Mouse (Mus musculus) thymus, postnatal 0 days (tissue): Measurements from ENCODE around the gene Amz2. TPM values are rescaled to one million over a fixed set of nuclear protein-coding genes. Genes with fewer than 3 reads are reported as not detected.

Experiments
- DNase-seq: peaks from one replicate; pipeline ENCODE4 v3.0.0-alpha.2; 2015; ENCODE audit warnings: low spot score
- polyA plus RNA-seq: library from polyadenylated mRNA; unstranded; fragments of >200 nt; fragmentation: Nextera tagmentation; extraction: Ambion mirVana; gene quantifications from 2 replicates; pipeline ENCODE4 v1.2.1, GENCODE M21; 2015

Amz2 gene
- polyA plus RNA-seq, 1 experiment from 2014 or later: 60.0 TPM

DNA sequence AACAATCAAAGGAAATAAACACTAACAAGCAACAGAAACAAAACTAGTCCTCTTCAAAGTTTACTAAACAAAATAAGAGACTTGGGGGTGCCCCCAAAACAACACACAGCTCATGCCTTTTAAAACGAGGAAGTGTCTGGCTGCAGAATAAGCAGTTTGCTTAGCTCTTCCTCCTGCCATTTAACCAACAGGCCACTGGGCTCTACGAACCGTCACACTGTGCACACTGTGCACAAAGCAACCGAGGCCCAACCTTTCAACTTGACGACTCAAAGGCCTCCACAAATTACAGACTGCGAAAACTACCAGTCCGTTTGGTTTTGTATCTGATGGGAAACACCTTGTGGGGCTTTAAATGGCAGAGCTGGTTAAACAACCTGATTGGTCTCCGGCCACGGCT lies 44.4 kb downstream of the Amz2 start:
- DNase-seq: peak; percentile 22

GRCm38 (mm10) chr11:109470921-109471861 lies 45.4 kb downstream of the Amz2 start:
- DNase-seq: peak; percentile 71

- peak; percentile 42 for DNase-seq
These were observed 46.5 kb downstream of the Amz2 start for GRCm38 (mm10) chr11:109472171-109472691.

DNA sequence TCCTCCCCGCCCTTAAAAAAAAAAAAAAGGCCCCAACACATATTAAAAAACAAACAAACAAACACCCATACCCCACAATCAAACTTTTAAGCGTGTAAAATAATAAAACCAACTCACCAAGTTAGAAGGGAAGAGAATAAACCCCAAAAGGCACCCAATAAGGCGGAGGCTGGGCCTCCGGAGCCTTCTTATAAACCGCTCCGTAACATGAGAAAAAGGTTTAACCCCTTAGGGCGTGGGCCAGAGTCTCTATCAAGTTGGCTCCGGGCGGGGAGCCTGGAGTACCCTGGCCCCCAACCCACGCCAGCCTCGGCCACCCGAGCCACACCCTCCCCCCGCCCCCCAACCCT lies 47.0 kb downstream of the Amz2 start:
- no peak for DNase-seq

GRCm38 (mm10) chr11:109473171-109474085 lies 47.7 kb downstream of the Amz2 start, which contains the start of the genes Arsg and Slc16a6:
Arsg (plus strand) TSS chr11:109473374.
Slc16a6 (minus strand) TSS chr11:109473598.
- peak; percentile 96 for DNase-seq

DNA sequence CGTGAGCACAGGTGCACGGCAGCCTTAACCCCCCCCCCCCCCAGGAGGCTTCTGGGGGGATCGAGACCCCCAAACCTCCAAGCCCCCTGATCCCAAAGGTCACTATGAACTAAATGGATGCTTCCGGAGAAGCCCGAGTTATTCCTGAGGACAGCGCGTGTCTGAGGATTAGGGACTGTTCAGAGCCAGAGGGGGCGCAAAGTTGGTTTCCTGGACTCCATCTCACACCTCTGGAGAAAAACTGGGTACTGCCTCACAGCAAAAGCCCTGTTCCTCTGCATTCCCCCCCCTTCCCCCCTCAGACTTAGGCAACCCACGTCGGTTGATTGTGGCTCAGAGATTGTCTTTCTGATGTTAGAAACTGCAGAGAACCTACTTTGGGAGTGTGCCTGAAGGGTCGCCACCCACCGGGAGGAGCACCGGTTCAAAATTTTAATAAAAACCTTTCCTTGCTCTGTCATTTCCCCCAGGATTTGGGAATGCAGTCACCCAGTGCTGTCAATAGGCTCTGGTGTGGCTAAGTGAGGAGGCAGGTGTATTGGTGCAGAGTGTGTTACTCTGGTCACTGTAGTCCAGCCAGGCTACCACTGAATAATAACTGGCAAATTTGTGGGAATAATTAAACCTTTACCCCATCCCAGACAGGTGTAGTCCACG lies 48.5 kb downstream of the Amz2 start:
- no peak for DNase-seq

DNA sequence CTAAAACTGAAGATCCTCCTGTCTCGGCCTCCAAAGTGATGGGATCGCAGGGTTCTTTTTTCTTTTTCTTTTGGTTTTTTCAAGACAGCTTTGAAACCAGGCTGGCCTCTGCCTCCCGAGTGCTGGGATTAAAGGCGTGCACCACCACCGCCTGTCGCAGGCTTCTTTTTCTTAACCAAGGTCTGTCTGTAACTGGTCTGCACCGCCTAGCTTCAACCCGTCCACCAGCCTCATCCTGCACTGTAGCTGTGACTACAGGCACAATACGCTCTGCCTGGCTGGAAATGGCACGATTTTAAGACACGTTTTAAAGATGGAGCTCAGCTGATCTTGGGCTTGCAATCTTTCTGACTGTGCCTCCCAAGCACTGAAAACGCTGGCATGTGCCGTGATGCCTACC lies 49.1 kb downstream of the Amz2 start:
- DNase-seq: no peak

DNA sequence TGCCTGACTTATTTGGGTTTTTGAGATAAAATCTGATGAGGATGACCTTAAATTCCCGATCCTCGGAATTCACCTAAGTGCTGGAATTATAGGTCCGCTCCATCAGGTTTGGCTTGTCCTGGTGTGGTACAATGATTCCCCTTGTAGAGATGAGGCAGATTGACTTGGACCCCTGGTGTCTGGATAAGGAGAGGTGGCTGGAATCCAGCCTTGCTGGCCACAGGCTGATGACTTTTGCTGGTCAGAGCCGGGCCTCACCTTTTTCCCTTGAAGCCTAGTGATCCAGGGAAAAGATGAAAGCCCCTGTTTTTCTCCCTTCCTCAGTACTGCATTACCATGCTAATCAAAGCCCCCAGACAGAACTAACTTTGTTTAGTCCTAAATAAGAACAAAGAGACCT lies 50.0 kb downstream of the Amz2 start:
- no peak for DNase-seq

- DNase-seq: no peak
These were observed 50.5 kb downstream of the Amz2 start for GRCm38 (mm10) chr11:109476241-109476640.

DNA sequence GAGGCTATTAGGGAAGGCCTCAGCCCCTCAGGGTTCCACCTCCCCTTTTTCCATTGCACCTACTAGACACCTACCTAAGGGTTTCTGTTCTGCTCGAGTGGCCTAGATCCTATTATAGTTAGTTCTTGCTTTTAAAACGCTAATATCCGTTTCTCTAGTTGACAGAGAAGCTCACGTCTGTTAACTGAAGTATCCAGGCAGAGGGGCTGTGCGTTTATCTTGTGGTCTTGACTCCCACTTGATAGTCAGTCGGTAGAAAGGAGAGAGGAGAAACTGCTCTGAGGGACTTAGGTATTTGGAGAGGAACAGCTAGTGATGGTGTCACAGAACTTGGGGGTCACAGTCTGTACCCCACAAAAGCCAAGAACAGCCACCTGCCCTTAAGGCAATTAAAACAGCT lies 50.9 kb downstream of the Amz2 start:
- DNase-seq: no peak

DNA sequence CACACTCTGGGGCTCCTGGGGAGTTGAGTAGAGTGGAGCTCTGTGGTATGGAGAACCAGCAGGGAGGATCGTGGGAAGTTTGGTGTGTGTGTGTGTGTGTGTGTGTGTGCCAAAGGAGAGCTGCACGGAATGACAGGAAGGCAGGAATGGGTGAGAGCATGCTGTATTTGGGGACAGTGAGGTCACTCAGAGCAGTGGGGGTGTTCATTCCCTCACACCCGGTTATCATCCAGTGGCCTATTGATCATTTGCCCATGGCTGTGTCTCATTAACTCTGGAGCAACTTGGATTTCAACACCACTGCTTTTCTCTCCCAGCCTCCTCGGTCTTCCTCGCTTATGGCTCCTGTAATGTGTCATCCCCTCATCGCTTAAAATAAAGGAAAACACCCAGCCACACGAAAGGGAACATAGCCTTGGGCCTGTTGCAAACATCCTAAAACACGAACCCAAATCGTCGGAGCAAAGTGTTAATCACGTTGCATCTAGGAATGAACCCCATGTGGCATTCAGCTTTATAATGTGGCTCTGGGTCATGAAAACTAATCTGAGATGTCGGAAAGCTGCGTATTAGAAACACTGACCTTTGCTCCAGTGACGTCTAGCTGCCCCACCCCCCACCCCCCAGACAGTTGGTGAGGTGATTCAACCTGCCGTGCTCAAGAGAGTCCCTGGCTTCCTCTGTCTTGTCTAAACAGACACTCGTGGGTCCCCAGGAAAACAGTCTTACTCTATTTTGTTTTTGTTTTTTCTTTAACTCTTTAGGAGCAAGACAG lies 52.0 kb downstream of the Amz2 start:
- no peak for DNase-seq

DNA sequence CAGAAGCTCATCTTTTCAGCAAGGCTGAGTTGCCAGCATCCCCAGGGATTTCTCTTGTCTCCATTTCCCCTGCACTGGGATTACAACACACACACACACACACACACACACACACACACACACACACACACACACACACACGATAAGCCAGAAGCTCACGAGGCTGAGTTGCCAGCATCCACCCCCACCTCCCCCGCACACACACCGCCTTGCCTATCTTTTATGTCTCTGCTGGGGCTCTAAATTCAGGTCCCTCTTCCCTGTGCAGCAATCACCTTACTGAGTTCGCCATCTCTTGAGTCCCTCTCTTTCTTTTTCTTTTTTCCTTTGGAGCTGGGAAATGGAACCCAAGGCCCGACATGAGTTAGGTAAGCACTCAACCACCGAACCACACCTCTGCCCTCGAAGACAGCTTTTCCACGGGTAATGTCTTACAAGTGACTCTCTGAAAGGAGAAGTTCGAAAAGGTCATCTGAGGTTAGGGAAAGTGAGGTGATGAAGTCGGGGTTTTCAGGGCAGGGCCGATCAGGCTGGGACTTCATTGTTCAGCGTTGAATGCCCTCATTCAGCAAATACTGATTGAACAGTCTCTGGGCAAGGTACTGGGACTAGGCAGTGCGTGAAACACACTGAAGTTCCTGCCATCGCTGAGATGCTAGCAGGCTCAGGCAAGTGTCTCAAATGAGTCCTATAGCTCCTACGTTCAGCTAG lies 54.0 kb downstream of the Amz2 start:
- DNase-seq: no peak

DNA sequence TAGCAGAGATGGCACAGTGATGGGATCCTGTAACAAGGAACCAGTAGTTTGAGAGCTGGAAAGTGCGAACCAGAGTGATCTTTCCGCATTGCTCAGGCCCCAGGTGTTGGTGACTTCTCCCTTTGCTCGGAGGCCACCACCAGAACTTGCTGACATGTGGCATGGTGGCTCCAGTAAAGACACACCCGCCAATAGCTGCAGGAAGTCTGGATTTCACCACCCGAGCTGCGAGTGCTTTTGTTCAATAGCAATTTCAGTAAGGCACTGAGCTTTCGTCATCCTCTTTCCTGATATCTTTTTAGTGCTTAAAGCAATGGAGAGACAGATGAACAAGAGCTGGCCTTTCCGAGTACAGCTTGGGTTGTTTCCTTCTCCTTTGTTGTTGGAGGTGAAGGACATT lies 54.7 kb downstream of the Amz2 start:
- DNase-seq: no peak

- DNase-seq: no peak
These were observed 59.8 kb downstream of the Amz2 start for GRCm38 (mm10) chr11:109485398-109486045.

DNA sequence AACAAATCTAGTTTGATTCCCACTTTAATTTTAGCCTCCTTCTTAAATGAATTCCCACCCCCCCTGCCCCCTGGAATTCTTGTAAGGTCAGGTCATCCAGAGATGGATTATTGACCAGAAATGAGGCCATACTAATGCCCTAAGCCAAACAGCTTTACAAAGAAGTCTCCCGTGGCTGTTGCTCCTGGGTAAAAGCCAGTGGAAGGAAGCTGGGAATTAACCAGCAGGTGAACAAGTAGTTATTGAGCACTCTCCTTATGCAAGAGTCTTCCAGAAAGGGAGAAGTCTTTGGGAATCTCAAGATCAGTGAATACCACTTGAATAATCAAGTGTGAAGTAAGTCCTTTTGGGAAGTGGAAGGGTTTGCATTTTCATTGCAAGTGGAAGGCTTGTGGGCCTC lies 61.4 kb downstream of the Amz2 start:
- DNase-seq: no peak

- no peak for DNase-seq
These were observed 62.4 kb downstream of the Amz2 start for GRCm38 (mm10) chr11:109487991-109488684.

DNA sequence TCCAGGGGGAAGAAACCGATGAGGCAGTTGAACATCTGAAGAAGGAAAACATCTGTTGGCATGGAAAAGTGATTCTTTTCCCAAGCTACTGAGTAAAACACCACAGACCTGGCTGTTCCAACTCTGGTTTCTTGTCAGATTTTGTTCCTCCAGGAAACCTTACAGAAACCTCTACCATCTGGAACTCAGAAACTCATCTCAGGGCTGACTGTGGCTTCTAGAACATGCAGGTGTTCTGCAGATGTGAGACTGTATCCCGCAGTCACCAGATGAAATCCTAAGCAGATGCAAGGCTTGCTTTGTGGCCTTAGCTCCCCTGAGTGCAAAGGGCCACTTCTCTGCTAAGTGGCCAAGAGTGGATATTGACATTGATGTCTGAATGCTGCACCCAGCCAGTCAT lies 64.0 kb downstream of the Amz2 start:
- DNase-seq: no peak

DNA sequence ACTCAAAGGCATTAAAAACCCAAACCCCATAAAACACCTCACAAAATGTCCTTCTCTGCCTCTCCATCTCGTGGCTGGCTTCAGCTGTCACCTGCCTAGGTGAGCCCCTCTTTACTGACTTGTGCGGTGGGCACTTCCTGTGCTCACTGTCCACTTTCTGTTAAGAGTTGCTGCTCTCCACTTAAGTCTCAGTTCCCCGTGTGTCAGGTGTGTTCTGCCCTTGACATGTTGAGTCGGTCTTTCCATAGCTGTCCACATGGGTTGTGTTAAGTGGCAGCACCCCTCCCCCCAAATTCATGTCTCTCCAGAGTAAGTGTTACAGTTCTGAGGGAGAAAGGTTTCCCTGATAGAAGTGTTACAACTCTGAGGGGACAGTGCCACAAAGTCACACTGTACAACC lies 66.1 kb downstream of the Amz2 start:
- DNase-seq: no peak
